Mouse (Mus musculus) lung, embryonic 14.5 days (tissue): Measurements from ENCODE around the gene Mab21l3. TPM values are rescaled to one million over a fixed set of nuclear protein-coding genes. Genes with fewer than 3 reads are reported as not detected.
A peak's percentile ranks its signal among the peaks of the same experiment; 100 is the strongest.

Experiments used
- ATAC-seq: fragments of 200-750 bp; cut with Nextera tagmentation; 2 replicates; pipeline ENCODE4 v1.8.0; 2017; ENCODE audit warnings: mild to moderate bottlenecking, moderate TSS enrichment, moderate library complexity; ENCODE audit not compliant: insufficient read depth
- DNase-seq: peaks from one replicate; pipeline ENCODE4 v3.0.0-alpha.2; 2015
- H3K27ac ChIP-seq: fragments of 300-500 bp; sonication (generic); 2 replicates; pipeline ENCODE4 v1.5.1; 2014; ENCODE audit warnings: low read depth, mild to moderate bottlenecking, moderate library complexity
- H3K27me3 ChIP-seq: fragments of 300-500 bp; sonication (generic); 2 replicates; pipeline ENCODE4 v1.6.1; 2014; ENCODE audit warnings: low read length, control low read depth; ENCODE audit not compliant: insufficient read depth
- H3K36me3 ChIP-seq: fragments of 300-500 bp; sonication (generic); 2 replicates; pipeline ENCODE4 v1.6.1; 2014; ENCODE audit warnings: control low read depth; ENCODE audit not compliant: insufficient read depth
- H3K4me1 ChIP-seq: fragments of 300-500 bp; sonication (generic); 2 replicates; pipeline ENCODE4 v1.6.1; 2014; ENCODE audit warnings: antibody characterized with exemption, control low read depth; ENCODE audit not compliant: insufficient read depth
- H3K4me2 ChIP-seq: fragments of 300-500 bp; sonication (generic); 2 replicates; pipeline ENCODE4 v1.6.1; 2014; ENCODE audit warnings: mild to moderate bottlenecking
- H3K4me3 ChIP-seq: fragments of 300-500 bp; sonication (generic); 2 replicates; pipeline ENCODE4 v1.5.1; 2014; ENCODE audit warnings: low read depth, low read length
- H3K9ac ChIP-seq: fragments of 300-500 bp; sonication (generic); 2 replicates; pipeline ENCODE4 v1.6.1; 2014
- H3K9me3 ChIP-seq: fragments of 300-500 bp; sonication (generic); 2 replicates; pipeline ENCODE4 v1.6.1; 2016; ENCODE audit warnings: low read depth, low read length, control low read depth
- CTCF ChIP-seq: IDR thresholded peaks from 2 replicates; pipeline ENCODE4 v1.5.1; 2016; ENCODE audit warnings: antibody characterized with exemption, low read depth
- WGBS: fragments of 180-500 bp; shearing (Covaris S2); extraction: QIAGEN DNeasy Blood & Tissue Kit; methylation state at CpG from one replicate; pipeline ENCODE4 v1.1.7; 2014; 5-methylcytosine and 5-hydroxymethylcytosine counted together
- polyA plus RNA-seq: library from polyadenylated mRNA; unstranded; fragments of >200 nt; fragmentation: Nextera tagmentation; extraction: Ambion mirVana; gene quantifications from 2 replicates; pipeline ENCODE4 v1.2.1, GENCODE M21; 2014

Mab21l3 gene
- polyA plus RNA-seq, 1 experiment from 2014 or later = 0.12 TPM

- peaks cover 4% of the 10 kb centered on the region; the same call in 1 of the 2 replicates for H3K4me1 ChIP-seq
- DNase-seq (no peak), ATAC-seq (no peak)
- no peak overlapping the region for H3K27ac ChIP-seq
- H3K4me2 ChIP-seq = no peak overlapping the region
- no peaks in the 10 kb centered on the region for H3K27me3 ChIP-seq
- no peak overlapping the region for H3K4me3 ChIP-seq
- TF ChIP-seq CTCF = no peak
- no peaks in the 10 kb centered on the region for H3K9me3 ChIP-seq
- WGBS = 86% methylated on average over 9 of the region's 9 CpGs
- no peak overlapping the region for H3K9ac ChIP-seq
- H3K36me3 ChIP-seq = no peaks in the 10 kb centered on the region
Measured at GRCm38 (mm10) chr3:101871951-101872350, 23.2 kb upstream of the Mab21l3 start.

- peak; percentile 11 for DNase-seq
- WGBS = 46% methylated on average over 4 of the region's 4 CpGs
- no peak overlapping the region for H3K4me2 ChIP-seq
- ATAC-seq = peak; percentile 52; the same call in 1 of the 2 replicates
- peak overlapping the region; percentile 65; the same call in 1 of the 2 replicates for H3K27ac ChIP-seq
- no peak for TF ChIP-seq CTCF
- no peak overlapping the region for H3K9ac ChIP-seq
- peaks cover 14% of the 10 kb centered on the region for H3K36me3 ChIP-seq
- no peaks in the 10 kb centered on the region for H3K9me3 ChIP-seq
- no peaks in the 10 kb centered on the region for H3K4me1 ChIP-seq
- no peak overlapping the region for H3K4me3 ChIP-seq
- H3K27me3 ChIP-seq = no peaks in the 10 kb centered on the region
Measured at GRCm38 (mm10) chr3:101867001-101867421, 18.3 kb upstream of the Mab21l3 start.

DNA sequence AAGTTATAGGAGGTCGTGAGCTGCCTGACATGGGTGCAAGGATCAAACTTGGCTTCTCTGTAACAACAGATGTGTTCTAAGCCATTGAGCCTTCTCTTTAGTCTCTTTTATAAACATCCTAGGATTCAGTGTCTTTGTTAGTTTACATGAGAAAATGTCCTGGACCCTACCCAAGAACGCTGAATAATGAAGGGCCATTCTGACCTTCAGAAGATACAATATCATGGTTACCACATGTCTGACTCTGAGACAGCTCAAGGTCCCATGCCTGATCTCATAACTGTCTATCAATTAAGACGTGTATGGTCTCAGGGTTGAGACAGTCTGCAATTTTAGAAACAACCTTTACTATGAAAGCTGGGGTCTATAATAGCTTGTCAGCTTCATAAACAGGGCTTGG lies 13.1 kb upstream of the Mab21l3 start:
- TF ChIP-seq CTCF = no peak
- Histone ChIP-seq H3K27me3 (no peaks in the 10 kb centered on the region), H3K4me3 (no peak overlapping the region), H3K4me2 (no peak overlapping the region), H3K4me1 (no peaks in the 10 kb centered on the region), H3K9ac (no peak overlapping the region), H3K27ac (no peak overlapping the region), H3K36me3 (peaks cover 21% of the 10 kb centered on the region), H3K9me3 (no peaks in the 10 kb centered on the region)
- DNase-seq = peak; percentile 73
- 34% methylated on average over 3 of the region's 3 CpGs for WGBS
- peak; percentile 56; the same call in 1 of the 2 replicates for ATAC-seq

- no peak overlapping the region for H3K4me2 ChIP-seq
- no peaks in the 10 kb centered on the region for H3K9me3 ChIP-seq
- WGBS = 79% methylated on average over 7 of the region's 7 CpGs
- H3K36me3 ChIP-seq = peaks cover 21% of the 10 kb centered on the region
- no peak overlapping the region for H3K9ac ChIP-seq
- no peaks in the 10 kb centered on the region for H3K27me3 ChIP-seq
- ATAC-seq (no peak), DNase-seq (no peak)
- H3K4me3 ChIP-seq = no peak overlapping the region
- no peak for TF ChIP-seq CTCF
- no peaks in the 10 kb centered on the region for H3K4me1 ChIP-seq
- H3K27ac ChIP-seq = no peak overlapping the region
Measured at GRCm38 (mm10) chr3:101860151-101860550, 11.4 kb upstream of the Mab21l3 start.

DNA sequence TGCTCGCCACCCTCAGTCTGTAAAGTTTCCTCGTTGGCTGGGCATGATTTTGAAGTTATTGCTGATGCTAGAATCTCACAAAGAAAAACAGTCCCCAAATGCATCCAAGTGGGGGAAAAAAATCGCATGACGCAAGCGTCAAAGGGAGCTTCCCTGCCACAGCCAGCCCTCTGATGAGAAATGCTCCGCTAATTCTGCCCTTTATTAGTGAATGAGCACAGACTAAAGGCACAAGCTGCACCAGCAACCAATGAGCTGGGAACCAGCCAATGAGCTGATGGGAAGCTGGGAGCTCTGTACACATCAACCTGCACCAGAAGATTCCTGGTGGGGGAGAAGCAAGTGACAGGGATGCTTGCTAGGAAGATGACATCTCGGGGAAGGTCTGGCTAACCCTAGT lies 11.0 kb upstream of the Mab21l3 start:
- peaks cover 21% of the 10 kb centered on the region for H3K36me3 ChIP-seq
- no peak overlapping the region for H3K4me3 ChIP-seq
- H3K4me1 ChIP-seq = no peaks in the 10 kb centered on the region
- DNase-seq (no peak), ATAC-seq (no peak)
- no peaks in the 10 kb centered on the region for H3K9me3 ChIP-seq
- no peak overlapping the region for H3K9ac ChIP-seq
- H3K27me3 ChIP-seq = no peaks in the 10 kb centered on the region
- H3K4me2 ChIP-seq = no peak overlapping the region
- WGBS = 82% methylated on average over 7 of the region's 7 CpGs
- no peak overlapping the region for H3K27ac ChIP-seq
- no peak for TF ChIP-seq CTCF

DNA sequence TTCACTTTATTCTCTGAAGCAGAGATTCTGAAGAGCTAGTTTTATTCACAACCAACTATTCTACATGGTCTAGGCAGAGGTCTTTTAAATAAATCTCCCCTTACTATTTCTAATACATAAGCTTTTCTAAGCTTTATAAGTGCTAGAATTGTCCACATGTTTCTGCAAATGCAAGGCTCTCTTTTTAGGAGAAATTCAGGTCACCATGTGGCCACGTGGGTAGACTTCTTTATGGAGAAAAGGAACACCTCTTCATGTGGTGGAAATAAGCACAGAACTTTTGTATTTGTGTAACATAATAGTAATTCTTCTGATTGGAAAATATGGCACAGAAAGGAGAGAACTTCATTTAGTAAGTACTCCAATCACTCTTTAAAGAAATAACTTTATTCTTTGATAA lies 5.3 kb upstream of the Mab21l3 start:
- H3K9me3 ChIP-seq = no peaks in the 10 kb centered on the region
- H3K4me1 ChIP-seq = no peaks in the 10 kb centered on the region
- no peak for TF ChIP-seq CTCF
- H3K4me2 ChIP-seq = no peak overlapping the region
- H3K9ac ChIP-seq = no peak overlapping the region
- H3K27ac ChIP-seq = no peak overlapping the region
- H3K4me3 ChIP-seq = no peak overlapping the region
- WGBS = 70% methylated on average over 1 of the region's 1 CpGs
- DNase-seq (no peak), ATAC-seq (no peak)
- H3K27me3 ChIP-seq = no peaks in the 10 kb centered on the region
- no peaks in the 10 kb centered on the region for H3K36me3 ChIP-seq

GRCm38 (mm10) chr3:101851363-101851762 lies 2.6 kb upstream of the Mab21l3 start:
- TF ChIP-seq CTCF = no peak
- Histone ChIP-seq H3K9me3 (no peaks in the 10 kb centered on the region), H3K9ac (no peak overlapping the region), H3K4me2 (no peak overlapping the region), H3K27ac (no peak overlapping the region), H3K36me3 (no peaks in the 10 kb centered on the region), H3K4me1 (no peaks in the 10 kb centered on the region), H3K27me3 (no peaks in the 10 kb centered on the region), H3K4me3 (no peak overlapping the region)
- no peak for ATAC-seq
- DNase-seq = no peak
- WGBS = 63% methylated on average over 6 of the region's 6 CpGs

GRCm38 (mm10) chr3:101846096-101846495 lies 2.7 kb downstream of the Mab21l3 start:
- DNase-seq (peak; percentile 16), ATAC-seq (no peak)
- no peaks in the 10 kb centered on the region for H3K27me3 ChIP-seq
- H3K4me1 ChIP-seq = no peaks in the 10 kb centered on the region
- H3K9ac ChIP-seq = no peak overlapping the region
- H3K36me3 ChIP-seq = no peaks in the 10 kb centered on the region
- H3K9me3 ChIP-seq = no peaks in the 10 kb centered on the region
- no peak overlapping the region for H3K4me2 ChIP-seq
- no peak overlapping the region for H3K27ac ChIP-seq
- no peak for TF ChIP-seq CTCF
- 66% methylated on average over 4 of the region's 4 CpGs for WGBS
- H3K4me3 ChIP-seq = no peak overlapping the region
